Mouse (Mus musculus): ENCODE measurements around the gene Tuft1. TPM values are rescaled to one million over a fixed set of nuclear protein-coding genes. Genes with fewer than 3 reads are reported as not detected.
A peak's percentile ranks its signal among the peaks of the same experiment; 100 is the strongest.

Tuft1 gene
- polyA plus RNA-seq, 1 experiment from 2014 or later = 16.9 TPM

GRCm38 (mm10) chr3:94582944-94583343 is 75.7 kb downstream of the Tuft1 start:
- peak overlapping the region; percentile 85 for H3K4me2 ChIP-seq (replicated peaks; ENCODE audit: low read depth, low read length)
- peaks cover 5% of the 10 kb centered on the region; the same call in 1 of the 2 replicates for H3K4me1 ChIP-seq (ENCODE audit: insufficient read depth, low read depth, low read length)
- no peaks in the 10 kb centered on the region for H3K36me3 ChIP-seq (ENCODE audit: insufficient read depth, low read length)
- no peaks in the 10 kb centered on the region for H3K9me3 ChIP-seq (ENCODE audit: low read length)
- WGBS = 59% methylated on average over 7 of the region's 7 CpGs
- 0 out of 2 replicates have a peak, but pooled peaks have one; percentile 1 for ATAC-seq
- no peak overlapping the region for H3K9ac ChIP-seq (replicated peaks; ENCODE audit: low read depth)
- peak overlapping the region; percentile 94 for H3K4me3 ChIP-seq (ENCODE audit: low read depth, low read length)
- DNase-seq (ENCODE audit: low spot score) = peak; percentile 79
- H3K27ac ChIP-seq (ENCODE audit: low read length) = no peak overlapping the region
- TF ChIP-seq EP300 (IDR thresholded peaks at IDR 0.05) (no peak), CTCF (IDR thresholded peaks at IDR 0.05) (no peak)
- H3K27me3 ChIP-seq (replicated peaks; ENCODE audit: insufficient read depth, low read length) = no peaks in the 10 kb centered on the region

DNA sequence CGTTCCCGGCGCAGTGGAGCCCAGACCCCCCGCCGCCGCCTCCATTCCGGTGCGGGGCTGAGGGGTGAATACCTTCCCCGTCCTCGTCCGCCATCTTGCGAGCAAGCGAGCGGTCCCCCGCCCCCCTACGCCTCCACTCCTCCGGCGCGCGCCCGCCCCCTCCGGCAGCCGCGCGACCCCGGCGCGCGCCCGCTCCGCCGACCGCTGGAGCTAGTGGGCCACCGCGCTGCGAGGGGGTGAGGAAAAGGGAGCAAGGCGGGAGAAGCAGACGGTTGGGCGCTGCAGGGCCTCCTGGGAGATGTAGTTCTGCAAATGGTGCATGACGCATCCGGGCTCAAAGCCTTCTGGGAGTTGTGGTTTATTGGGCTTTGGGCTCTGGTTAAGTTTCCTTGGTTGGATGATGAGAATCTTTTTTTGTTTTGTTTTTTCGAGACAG is 76.2 kb downstream of the Tuft1 start, which contains the start of gene Snx27:
Gene Snx27 (minus strand): TSS at position 261 of the 436 bp plus-strand sequence.
- ATAC-seq (peak; percentile 97), DNase-seq (ENCODE audit: low spot score) (peak; percentile 97)
- no peak for TF ChIP-seq CTCF (IDR thresholded peaks at IDR 0.05)
- no peak for TF ChIP-seq EP300 (IDR thresholded peaks at IDR 0.05)
- Histone ChIP-seq H3K27me3 (replicated peaks; ENCODE audit: insufficient read depth, low read length) (no peaks in the 10 kb centered on the region), H3K9me3 (ENCODE audit: low read length) (no peaks in the 10 kb centered on the region), H3K9ac (replicated peaks; ENCODE audit: low read depth) (peak within 1 kb of the TSS; percentile 80), H3K27ac (ENCODE audit: low read length) (peak within 1 kb of the TSS; percentile 83), H3K4me2 (replicated peaks; ENCODE audit: low read depth, low read length) (peak within 1 kb of the TSS; percentile 85), H3K4me1 (ENCODE audit: insufficient read depth, low read depth, low read length) (peaks cover 5% of the 10 kb centered on the region; the same call in 1 of the 2 replicates), H3K36me3 (ENCODE audit: insufficient read depth, low read length) (no peaks in the 10 kb centered on the region), H3K4me3 (ENCODE audit: low read depth, low read length) (peak within 1 kb of the TSS; percentile 94)
- under 1% methylated on average over 29 of the region's 42 CpGs for WGBS

DNA sequence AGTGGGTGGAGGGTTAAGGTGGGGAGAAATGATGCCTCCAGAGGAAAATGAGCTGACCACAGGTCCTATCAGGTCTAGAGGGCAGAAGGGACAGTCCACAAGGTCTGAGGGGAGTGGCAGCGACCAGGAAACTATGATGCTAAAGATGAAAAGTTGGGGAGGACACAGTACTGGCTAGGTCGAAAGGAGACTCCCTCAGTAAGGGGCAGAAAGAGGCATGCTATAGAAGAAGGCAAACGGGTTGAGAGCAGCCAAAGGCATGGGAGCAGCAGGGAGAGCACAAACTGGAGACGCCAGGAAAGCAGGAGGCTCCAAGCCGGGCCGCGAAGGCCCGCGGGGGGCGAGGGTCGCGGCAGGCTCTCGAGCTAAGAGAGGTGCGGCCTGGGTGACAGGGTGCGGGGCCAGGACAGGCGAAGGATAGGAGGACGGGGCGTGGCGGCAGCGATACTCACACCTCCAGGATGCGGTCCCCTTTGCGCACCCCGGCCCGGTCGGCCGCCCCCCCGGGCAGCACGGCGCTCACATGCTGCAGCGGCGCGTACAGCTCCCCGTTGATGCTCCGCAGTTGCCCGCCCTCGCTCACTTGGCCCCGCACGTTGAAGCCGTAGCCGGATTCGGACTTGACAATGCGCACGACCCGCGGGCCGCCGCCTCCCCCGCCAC is 76.7 kb downstream of the Tuft1 start:
- peak overlapping the region; percentile 80 for H3K9ac ChIP-seq (replicated peaks; ENCODE audit: low read depth)
- H3K27me3 ChIP-seq (replicated peaks; ENCODE audit: insufficient read depth, low read length) = no peaks in the 10 kb centered on the region
- peak; percentile 58 for DNase-seq (ENCODE audit: low spot score)
- no peaks in the 10 kb centered on the region for H3K9me3 ChIP-seq (ENCODE audit: low read length)
- H3K27ac ChIP-seq (ENCODE audit: low read length) = peak overlapping the region; percentile 83
- peak; percentile 72 for ATAC-seq
- H3K36me3 ChIP-seq (ENCODE audit: insufficient read depth, low read length) = no peaks in the 10 kb centered on the region
- no peak for TF ChIP-seq EP300 (IDR thresholded peaks at IDR 0.05)
- no peak for TF ChIP-seq CTCF (IDR thresholded peaks at IDR 0.05)
- H3K4me3 ChIP-seq (ENCODE audit: low read depth, low read length) = peak overlapping the region; percentile 94
- 0% methylated on average over 28 of the region's 48 CpGs for WGBS
- peaks cover 5% of the 10 kb centered on the region; the same call in 1 of the 2 replicates for H3K4me1 ChIP-seq (ENCODE audit: insufficient read depth, low read depth, low read length)
- peak overlapping the region; percentile 85 for H3K4me2 ChIP-seq (replicated peaks; ENCODE audit: low read depth, low read length)

DNA sequence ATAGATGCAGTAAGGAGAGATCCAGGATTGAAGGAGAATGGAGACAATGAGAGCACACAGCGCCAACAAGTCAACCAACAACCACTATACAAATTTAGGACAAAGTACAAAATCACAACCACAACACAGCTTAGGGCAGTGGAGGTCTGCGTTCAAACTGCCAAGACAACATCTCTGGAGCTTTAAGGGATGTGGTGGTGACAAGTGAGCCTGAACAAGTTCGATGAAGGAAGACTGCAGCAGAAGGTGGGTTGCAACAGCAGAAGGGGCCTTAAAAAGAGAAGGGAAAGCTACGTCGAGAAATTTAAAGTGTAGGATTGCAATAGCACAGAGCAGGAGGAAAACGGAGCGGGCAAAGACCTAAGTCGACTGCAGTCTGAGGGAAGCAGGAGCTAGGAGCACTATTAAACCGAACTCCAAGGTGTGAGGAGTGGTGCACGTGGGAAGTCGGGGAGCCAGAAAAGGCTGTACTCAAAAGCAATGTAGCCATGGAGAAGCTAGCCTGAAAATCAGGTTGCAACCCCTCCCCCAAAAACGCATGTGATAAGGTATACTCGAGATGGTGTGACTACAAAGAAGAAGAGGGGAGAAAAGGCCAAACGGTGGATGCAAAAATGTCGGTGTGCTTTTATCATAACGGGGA is 77.4 kb downstream of the Tuft1 start:
- H3K4me2 ChIP-seq (replicated peaks; ENCODE audit: low read depth, low read length) = peak overlapping the region; percentile 85
- H3K4me3 ChIP-seq (ENCODE audit: low read depth, low read length) = peak overlapping the region; percentile 94
- no peak for DNase-seq (ENCODE audit: low spot score)
- no peaks in the 10 kb centered on the region for H3K27me3 ChIP-seq (replicated peaks; ENCODE audit: insufficient read depth, low read length)
- H3K9me3 ChIP-seq (ENCODE audit: low read length) = no peaks in the 10 kb centered on the region
- no peak overlapping the region for H3K27ac ChIP-seq (ENCODE audit: low read length)
- no peak for ATAC-seq
- 3% methylated on average over 16 of the region's 16 CpGs for WGBS
- no peaks in the 10 kb centered on the region for H3K36me3 ChIP-seq (ENCODE audit: insufficient read depth, low read length)
- peaks cover 5% of the 10 kb centered on the region; the same call in 1 of the 2 replicates for H3K4me1 ChIP-seq (ENCODE audit: insufficient read depth, low read depth, low read length)
- H3K9ac ChIP-seq (replicated peaks; ENCODE audit: low read depth) = peak overlapping the region; percentile 80
- TF ChIP-seq CTCF (IDR thresholded peaks at IDR 0.05) = no peak
- TF ChIP-seq EP300 (IDR thresholded peaks at IDR 0.05) = no peak

DNA sequence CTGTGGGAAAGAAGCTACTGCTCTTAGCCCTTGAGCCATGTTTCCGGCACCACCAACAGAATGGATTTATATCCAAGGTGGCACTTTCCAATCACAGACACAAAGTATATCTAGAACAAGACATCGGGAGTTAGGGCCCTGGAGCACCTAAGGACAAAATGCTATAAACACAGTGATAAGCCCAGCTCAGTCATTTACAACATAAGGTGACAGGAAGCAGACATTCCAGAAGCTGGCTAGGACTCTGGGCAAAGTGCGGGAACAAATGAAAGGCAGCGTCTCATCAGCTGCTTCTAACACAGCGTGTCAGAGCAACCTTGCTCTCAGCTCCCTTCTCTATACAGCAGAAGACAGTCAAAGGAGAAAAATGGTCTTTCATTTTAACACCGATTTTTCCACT is 84.2 kb downstream of the Tuft1 start:
- TF ChIP-seq EP300 (IDR thresholded peaks at IDR 0.05) (no peak), CTCF (IDR thresholded peaks at IDR 0.05) (no peak)
- Histone ChIP-seq H3K9me3 (ENCODE audit: low read length) (no peaks in the 10 kb centered on the region), H3K27me3 (replicated peaks; ENCODE audit: insufficient read depth, low read length) (no peaks in the 10 kb centered on the region), H3K4me3 (ENCODE audit: low read depth, low read length) (no peak overlapping the region), H3K36me3 (ENCODE audit: insufficient read depth, low read length) (no peaks in the 10 kb centered on the region), H3K27ac (ENCODE audit: low read length) (no peak overlapping the region), H3K4me1 (ENCODE audit: insufficient read depth, low read depth, low read length) (no peaks in the 10 kb centered on the region), H3K9ac (replicated peaks; ENCODE audit: low read depth) (no peak overlapping the region), H3K4me2 (replicated peaks; ENCODE audit: low read depth, low read length) (no peak overlapping the region)
- WGBS = 62% methylated on average over 6 of the region's 6 CpGs
- ATAC-seq (no peak), DNase-seq (ENCODE audit: low spot score) (no peak)

GRCm38 (mm10) chr3:94567242-94567641 is 91.4 kb downstream of the Tuft1 start:
- H3K27ac ChIP-seq (ENCODE audit: low read length) = no peak overlapping the region

More at GRCm38 (mm10) chr3:94567242-94567641, 91.4 kb downstream of the Tuft1 start:
- Histone ChIP-seq H3K27me3 (replicated peaks; ENCODE audit: insufficient read depth, low read length) (no peaks in the 10 kb centered on the region), H3K4me2 (replicated peaks; ENCODE audit: low read depth, low read length) (no peak overlapping the region), H3K9me3 (ENCODE audit: low read length) (no peaks in the 10 kb centered on the region), H3K9ac (replicated peaks; ENCODE audit: low read depth) (no peak overlapping the region), H3K4me1 (ENCODE audit: insufficient read depth, low read depth, low read length) (peaks cover 5% of the 10 kb centered on the region; the same call in 1 of the 2 replicates), H3K36me3 (ENCODE audit: insufficient read depth, low read length) (no peaks in the 10 kb centered on the region), H3K4me3 (ENCODE audit: low read depth, low read length) (no peak overlapping the region)
- TF ChIP-seq CTCF (IDR thresholded peaks at IDR 0.05) (no peak), EP300 (IDR thresholded peaks at IDR 0.05) (no peak)
- 20% methylated on average over 2 of the region's 2 CpGs for WGBS
- no peak for DNase-seq (ENCODE audit: low spot score)
- no peak for ATAC-seq
